Mouse (Mus musculus) brain, adult 2 months (tissue): Measurements from ENCODE around the gene Filip1l.
A peak's percentile ranks its signal among the peaks of the same experiment; 100 is the strongest.

Experiments used
- DNase-seq: peaks from one replicate; pipeline ENCODE4 v3.0.0; 2011; ENCODE audit warnings: low read depth, low spot score

Gene Filip1l

DNA sequence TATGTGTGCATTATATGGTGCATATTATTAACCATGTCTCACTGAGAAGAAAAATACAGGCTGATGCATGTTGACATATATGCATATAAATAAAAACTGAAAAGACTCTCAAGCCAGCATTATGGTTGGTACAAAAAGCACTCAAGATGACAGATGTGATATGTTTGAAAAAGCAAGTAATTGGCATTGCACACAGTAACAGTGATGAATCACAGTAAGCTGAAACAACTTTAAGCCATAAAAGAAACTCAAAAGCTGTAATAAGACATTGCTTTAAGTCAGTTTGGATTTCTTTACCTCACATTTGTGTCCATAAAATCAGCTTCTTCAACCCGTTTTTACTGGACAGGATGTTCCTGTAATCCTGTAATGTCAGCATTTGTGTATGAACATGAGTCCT, 211.9 kb downstream of the Filip1l start:
- DNase-seq, result no peak

DNA sequence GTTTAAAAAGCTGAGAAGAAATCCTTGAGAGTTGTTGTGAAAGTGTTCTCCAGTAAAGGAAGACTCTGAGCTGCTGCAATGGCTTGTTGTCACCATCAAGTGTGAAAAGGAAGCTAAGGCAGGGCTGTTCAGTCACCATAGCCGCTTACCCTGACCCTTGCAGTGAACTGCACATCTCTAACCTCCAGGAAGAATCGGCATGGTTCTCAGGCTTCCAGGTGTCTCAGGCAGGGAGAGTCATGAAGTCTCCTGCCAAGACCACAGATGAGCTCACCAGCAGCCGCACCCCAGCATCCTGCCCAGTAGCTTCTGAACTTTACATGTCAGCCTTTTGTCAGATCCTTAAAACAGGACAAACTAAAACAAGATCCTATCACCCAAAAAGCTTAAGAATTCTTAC, 213.3 kb downstream of the Filip1l start:
- no peak for DNase-seq

- no peak for DNase-seq
These were observed 215.9 kb downstream of the Filip1l start for GRCm38 (mm10) chr16:57568648-57569404.

- DNase-seq, result no peak
These were observed 218.0 kb downstream of the Filip1l start for GRCm38 (mm10) chr16:57570789-57571311.

GRCm38 (mm10) chr16:57573831-57574230, 220.9 kb downstream of the Filip1l start:
- no peak for DNase-seq

DNA sequence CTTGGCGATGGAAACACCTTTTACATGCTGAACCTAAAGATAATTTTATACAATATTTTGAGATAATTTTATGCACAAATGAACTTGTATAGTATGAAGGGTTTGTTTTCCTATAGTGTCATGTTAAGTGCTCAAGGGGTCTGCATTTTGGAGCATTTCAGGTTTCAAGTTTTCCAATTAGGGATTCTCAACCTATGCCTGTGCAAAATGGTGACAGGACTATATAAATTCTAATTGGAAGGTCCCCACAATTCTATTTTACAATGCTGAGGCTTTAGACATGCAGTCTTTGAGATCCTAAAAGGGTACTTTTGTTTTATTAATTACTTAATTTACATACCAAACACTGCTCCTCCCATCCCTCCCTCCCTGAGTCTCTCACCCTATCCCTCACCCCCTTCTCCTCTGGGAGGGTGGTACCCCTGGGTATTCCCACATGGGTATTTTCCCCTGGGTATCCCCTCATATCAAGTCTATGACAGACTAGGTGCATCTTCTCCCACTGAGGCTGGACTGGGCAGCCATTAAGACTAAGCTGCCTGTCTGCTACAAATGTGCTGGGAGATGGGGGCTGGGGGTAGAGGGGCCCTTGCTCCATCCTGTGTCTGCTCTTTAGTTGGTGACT, 223.0 kb downstream of the Filip1l start:
- no peak for DNase-seq

DNA sequence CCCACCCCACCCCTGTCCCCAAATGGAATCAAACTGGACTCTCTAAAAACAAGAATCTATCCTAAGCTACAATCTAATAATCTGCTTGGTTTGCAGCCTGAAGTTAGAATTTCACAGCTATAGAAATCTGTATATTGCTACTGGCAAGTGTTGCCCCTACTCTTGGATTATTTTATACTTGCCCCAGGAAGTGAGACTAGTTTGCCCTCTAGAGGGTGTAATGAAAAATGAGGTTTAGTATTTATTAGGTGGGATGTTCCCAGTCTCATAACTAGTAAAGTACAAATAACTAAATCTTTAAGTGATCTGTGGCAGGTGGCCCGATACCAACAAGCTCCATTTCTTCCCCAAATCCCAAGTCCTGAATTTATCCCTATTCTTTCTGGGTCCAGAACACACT, 224.6 kb downstream of the Filip1l start:
- DNase-seq, result no peak

- DNase-seq, result no peak
These were observed 227.1 kb downstream of the Filip1l start for GRCm38 (mm10) chr16:57580041-57580440.

- DNase-seq, result no peak
These were observed 229.1 kb downstream of the Filip1l start for GRCm38 (mm10) chr16:57582008-57582407.

DNA sequence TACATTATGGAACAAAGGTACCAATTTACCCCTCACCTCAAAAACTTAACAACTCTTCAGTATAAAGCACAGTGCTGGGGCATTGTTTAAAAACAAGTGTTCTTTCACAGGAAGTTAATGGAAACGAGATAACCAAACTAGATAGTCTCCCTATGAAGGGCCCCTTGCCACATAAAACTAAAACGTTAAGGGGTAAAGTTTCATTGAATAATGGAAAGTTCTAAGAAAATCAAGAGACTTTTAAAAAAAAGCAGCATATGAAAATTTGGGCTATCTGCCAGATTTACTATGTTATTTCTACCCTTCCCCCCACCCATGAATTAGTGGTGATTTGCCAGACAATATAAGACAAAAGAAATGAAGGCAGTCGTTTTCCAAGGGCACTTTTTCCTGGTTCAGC, 232.3 kb downstream of the Filip1l start:
- DNase-seq, result no peak

DNA sequence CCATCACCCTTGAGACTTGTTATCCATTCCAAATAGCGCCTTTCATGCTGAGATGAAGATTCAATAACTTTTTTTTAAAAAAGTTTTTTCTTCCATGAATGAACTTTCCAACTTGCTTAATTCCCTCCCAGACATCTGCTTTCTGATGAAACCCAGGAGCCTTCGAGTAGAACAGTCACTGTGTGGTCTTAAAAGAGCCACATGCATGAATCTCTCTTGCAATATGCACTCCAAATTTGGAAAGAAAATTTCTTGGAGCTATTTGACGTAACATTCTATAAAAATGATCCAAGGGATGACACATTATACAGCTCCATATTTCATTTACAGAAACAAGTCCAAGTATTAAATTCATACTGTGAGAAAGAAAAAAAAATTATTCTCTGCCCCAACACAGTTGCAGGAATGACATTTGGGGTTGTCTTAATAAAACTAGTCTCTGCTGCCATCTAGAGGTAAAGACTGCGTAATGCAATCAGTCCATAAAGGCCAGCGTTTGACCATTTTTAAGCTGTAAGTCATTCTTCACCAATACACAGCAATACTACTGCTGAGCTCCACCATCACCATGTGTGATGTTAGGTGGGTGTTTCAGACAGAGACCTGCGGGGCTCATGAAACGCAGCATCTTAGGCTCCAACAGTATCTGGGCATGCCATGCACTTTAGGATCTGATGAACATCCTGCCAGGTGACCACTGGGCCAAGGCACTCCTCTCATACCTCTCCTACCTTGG, 240.7 kb downstream of the Filip1l start:
- peak; percentile 76 for DNase-seq

DNA sequence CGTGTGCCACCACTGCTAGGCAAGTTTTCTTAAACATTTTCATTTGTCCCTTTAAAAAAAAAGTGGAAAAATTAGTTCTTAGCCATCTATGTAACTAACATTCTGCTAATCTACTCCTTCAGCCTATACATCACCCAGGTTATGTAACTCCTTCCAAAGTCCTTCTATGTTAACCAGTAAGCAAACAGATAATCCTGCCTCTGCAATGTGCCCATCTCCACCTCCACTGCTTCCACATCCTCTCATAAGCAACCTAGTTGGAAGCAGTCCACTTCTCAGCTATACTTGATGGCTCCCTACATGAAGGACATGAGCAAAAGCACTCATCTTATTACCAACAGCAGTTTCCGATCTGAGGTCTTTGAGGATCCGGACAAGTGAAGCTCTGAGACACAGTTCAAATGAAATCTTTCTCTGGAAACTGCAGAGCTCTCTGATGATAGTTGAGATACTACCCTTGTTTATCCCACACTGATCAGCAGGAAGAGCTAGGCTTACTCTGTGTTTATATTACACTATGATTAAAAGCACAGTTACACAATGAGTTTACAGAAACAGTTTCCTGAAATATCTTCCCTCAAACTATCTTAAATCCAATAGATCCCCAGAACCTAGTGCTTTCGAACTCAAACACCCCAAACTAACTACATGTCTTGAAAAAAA, 244.5 kb downstream of the Filip1l start:
- no peak for DNase-seq

DNA sequence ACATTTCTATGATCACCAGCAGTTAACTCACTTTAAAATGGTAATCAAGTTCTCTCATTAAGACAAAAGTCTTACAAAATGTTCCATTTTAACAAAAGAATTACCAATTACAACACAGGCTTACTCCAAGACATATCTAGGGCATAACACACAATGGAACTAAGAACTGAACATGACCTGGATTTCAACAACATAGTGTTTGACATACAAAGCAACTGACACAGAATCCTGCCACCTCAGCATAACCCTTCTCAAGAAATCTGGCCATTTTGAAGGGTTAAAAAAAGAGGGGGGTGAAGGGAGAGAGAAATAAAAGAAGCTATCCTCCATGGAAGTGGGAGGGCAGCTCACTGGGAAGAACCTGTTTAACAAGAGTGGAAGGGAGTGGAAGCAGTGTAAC, 248.1 kb downstream of the Filip1l start:
- no peak for DNase-seq

DNA sequence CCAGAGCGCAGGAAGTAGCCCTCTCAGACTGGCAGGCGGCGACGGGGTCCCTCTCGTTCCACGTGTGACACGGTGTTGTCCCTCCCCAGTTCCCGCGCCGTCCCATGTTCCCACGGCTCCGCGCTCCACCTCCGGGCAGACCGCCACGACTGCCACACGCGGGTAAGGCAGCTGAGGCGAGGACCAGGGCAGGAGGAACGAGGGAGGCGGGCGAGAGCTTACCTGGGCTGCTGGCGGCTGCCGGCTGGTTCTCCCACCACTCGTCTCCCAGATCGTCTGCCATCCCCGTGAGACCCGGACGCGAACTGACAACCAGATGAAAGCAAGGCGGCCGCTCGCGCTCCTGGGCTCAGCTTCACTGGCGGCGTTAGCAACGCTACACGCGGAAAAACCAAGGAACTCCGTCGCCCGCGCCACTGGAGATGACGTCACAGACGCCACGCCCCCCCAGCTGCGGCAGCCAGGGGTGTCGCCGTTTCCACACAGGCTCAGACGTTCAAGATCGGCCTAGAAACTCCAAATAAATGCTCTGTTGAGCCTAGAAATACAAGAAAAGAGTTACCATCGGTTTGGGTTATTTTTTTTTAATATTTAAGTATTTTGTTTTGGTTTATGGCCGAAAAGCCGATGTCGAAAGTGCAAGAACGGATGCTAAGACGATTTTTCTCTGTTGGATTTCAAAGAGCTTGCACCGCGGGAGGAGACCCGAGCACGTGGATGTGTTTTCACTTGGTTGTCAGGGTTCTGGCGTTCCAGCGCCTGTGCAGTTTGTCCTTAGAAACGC, 253.7 kb downstream of the Filip1l start, which contains the start of gene Cmss1:
Gene Cmss1 (minus strand): TSS at position 421 of the 784 bp plus-strand sequence.
- peak; percentile 91 for DNase-seq

DNA sequence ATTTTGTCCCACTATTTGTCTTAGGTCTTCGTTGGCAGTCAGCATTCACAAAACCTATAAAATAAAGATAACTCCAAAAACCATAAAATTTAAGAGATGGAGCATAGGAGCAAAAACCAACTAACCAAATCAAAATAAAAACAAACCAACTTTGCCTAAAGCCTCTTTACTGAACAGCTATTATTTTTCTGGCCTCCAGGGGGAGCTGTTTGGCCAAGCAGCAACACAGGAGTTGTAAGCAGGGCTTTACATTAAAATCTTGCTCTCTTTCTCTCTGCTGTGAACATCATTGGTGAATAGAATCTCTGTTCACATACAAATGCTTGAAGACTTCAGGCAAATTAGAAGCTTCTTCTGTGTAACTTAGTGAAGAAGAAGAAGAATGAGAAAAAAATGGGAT, 258.9 kb downstream of the Filip1l start:
- peak; percentile 62 for DNase-seq
